Mouse (Mus musculus) limb, embryonic 11.5 days (tissue): ENCODE results near the gene Fbxo41. TPM values are rescaled to one million over a fixed set of nuclear protein-coding genes. Genes with fewer than 3 reads are reported as not detected.
A peak's percentile ranks its signal among the peaks of the same experiment; 100 is the strongest.
"Not testable (repeated sequence)": the region's sequence is repeated elsewhere in the genome, so short reads cannot be mapped to it uniquely, and the experiment has no call there.

Experiments
- ATAC-seq: fragments of 200-750 bp; cut with Nextera tagmentation; 2 replicates; pipeline ENCODE4 v1.8.0; 2017; ENCODE audit warnings: low read depth; ENCODE audit not compliant: insufficient number of reproducible peaks, low FRiP score, low TSS enrichment
- DNase-seq: peaks from one replicate; pipeline ENCODE4 v3.0.0-alpha.2; 2015; ENCODE audit warnings: low spot score
- H3K27ac ChIP-seq: fragments of 300-500 bp; sonication (generic); replicated peaks from 2 replicates; pipeline ENCODE4 v1.5.1; 2014; ENCODE audit warnings: low read depth, mild to moderate bottlenecking, low read length
- H3K27me3 ChIP-seq: fragments of 300-500 bp; sonication (generic); 2 replicates; pipeline ENCODE4 v1.6.1; 2014; ENCODE audit warnings: mild to moderate bottlenecking, low read length, mixed read lengths; ENCODE audit not compliant: control insufficient read depth, insufficient read depth
- H3K36me3 ChIP-seq: fragments of 300-500 bp; sonication (generic); 2 replicates; pipeline ENCODE4 v1.6.1; 2014; ENCODE audit warnings: mild to moderate bottlenecking, low read length, moderate library complexity, mixed read lengths; ENCODE audit not compliant: control insufficient read depth, insufficient read depth
- H3K4me1 ChIP-seq: fragments of 300-500 bp; sonication (generic); 2 replicates; pipeline ENCODE4 v1.6.1; 2014; ENCODE audit warnings: low read length, mixed read lengths; ENCODE audit not compliant: control insufficient read depth, insufficient read depth
- H3K4me2 ChIP-seq: fragments of 300-500 bp; sonication (generic); 2 replicates; pipeline ENCODE4 v1.6.1; 2014; ENCODE audit warnings: low read depth, mild to moderate bottlenecking, moderate library complexity; ENCODE audit not compliant: severe bottlenecking
- H3K4me3 ChIP-seq: fragments of 300-500 bp; sonication (generic); 2 replicates; pipeline ENCODE4 v1.5.1; 2014; ENCODE audit warnings: low read depth, low read length
- H3K9ac ChIP-seq: fragments of 300-500 bp; sonication (generic); 2 replicates; pipeline ENCODE4 v1.6.1; 2014; ENCODE audit warnings: mild to moderate bottlenecking, low read length
- H3K9me3 ChIP-seq: fragments of 300-500 bp; sonication (generic); 2 replicates; pipeline ENCODE4 v1.6.1; 2016; ENCODE audit warnings: low read length; ENCODE audit not compliant: control insufficient read depth
- WGBS: fragments of 180-500 bp; shearing (Covaris S2); extraction: QIAGEN DNeasy Blood & Tissue Kit; methylation state at CpG from one replicate; pipeline ENCODE4 v1.1.7; 2014; 5-methylcytosine and 5-hydroxymethylcytosine counted together
- polyA plus RNA-seq: library from polyadenylated mRNA; unstranded; fragments of >200 nt; fragmentation: Nextera tagmentation; extraction: Ambion mirVana; gene quantifications from 2 replicates; pipeline ENCODE4 v1.2.1, GENCODE M21; 2014

Fbxo41 gene
- polyA plus RNA-seq, 1 experiment from 2014 or later: 1.5 TPM

GRCm38 (mm10) chr6:85450697-85451663 lies 51.8 kb downstream of the Fbxo41 start, which contains the start of gene Cct7:
Cct7 (plus strand) TSS chr6:85451514.
- Histone ChIP-seq H3K9me3 (no peaks in the 10 kb centered on the region), H3K27me3 (no peaks in the 10 kb centered on the region), H3K27ac (peak within 1 kb of the TSS; percentile 86), H3K36me3 (peaks cover 6% of the 10 kb centered on the region), H3K4me1 (peaks cover 13% of the 10 kb centered on the region), H3K4me2 (peak within 1 kb of the TSS; percentile 95), H3K9ac (peak within 1 kb of the TSS; percentile 93), H3K4me3 (peak within 1 kb of the TSS; percentile 87)
- DNase-seq (peak; percentile 98), ATAC-seq (peak; percentile 92)
- 3% methylated on average over 96 of the region's 96 CpGs for WGBS

- Histone ChIP-seq H3K4me3 (peak overlapping the region; percentile 87; the same call in 1 of the 2 replicates), H3K4me1 (peaks cover 13% of the 10 kb centered on the region)
- not testable (repeated sequence) for H3K9me3 ChIP-seq, ATAC-seq, H3K4me2 ChIP-seq, H3K27ac ChIP-seq, DNase-seq, H3K36me3 ChIP-seq, H3K9ac ChIP-seq, H3K27me3 ChIP-seq
- WGBS: 76% methylated on average over 1 of the region's 1 CpGs
These were observed 52.7 kb downstream of the Fbxo41 start for GRCm38 (mm10) chr6:85450140-85450539.

DNA sequence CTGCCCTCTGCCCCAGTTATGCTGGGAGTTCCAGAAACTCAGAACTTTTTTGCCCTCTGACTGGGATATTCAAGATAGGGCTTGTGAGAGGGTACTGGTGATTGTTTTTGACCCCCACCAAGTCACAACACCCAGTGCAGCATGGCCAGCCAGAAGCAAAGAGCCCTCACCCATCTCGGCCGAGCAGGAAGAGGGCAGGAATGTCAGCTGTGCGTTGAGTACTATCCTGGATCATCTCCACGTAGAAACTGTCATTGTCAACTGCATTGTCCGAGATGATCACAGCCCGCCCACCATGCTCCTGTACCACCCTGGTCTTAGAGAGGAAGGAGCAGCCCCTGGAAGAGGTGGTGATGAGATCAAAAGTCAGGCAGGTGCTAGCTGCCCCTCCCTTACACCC lies 55.4 kb downstream of the Fbxo41 start:
- Histone ChIP-seq H3K4me3 (no peak overlapping the region), H3K27ac (no peak overlapping the region), H3K4me2 (no peak overlapping the region), H3K27me3 (no peaks in the 10 kb centered on the region), H3K36me3 (peaks cover 10% of the 10 kb centered on the region), H3K4me1 (no peaks in the 10 kb centered on the region; the same call in 1 of the 2 replicates), H3K9ac (no peak overlapping the region), H3K9me3 (no peaks in the 10 kb centered on the region)
- ATAC-seq (no peak), DNase-seq (no peak)
- WGBS: 78% methylated on average over 6 of the region's 6 CpGs

- no peaks in the 10 kb centered on the region for H3K4me1 ChIP-seq
- no peak overlapping the region for H3K9ac ChIP-seq
- no peaks in the 10 kb centered on the region for H3K9me3 ChIP-seq
- H3K27ac ChIP-seq: no peak overlapping the region
- ATAC-seq (no peak), DNase-seq (no peak)
- H3K36me3 ChIP-seq: peaks cover 10% of the 10 kb centered on the region
- H3K4me3 ChIP-seq: no peak overlapping the region
- H3K4me2 ChIP-seq: no peak overlapping the region
- 81% methylated on average over 5 of the region's 5 CpGs for WGBS
- no peaks in the 10 kb centered on the region for H3K27me3 ChIP-seq
These were observed 57.5 kb downstream of the Fbxo41 start for GRCm38 (mm10) chr6:85445286-85445685.

- ATAC-seq: no peak
- Histone ChIP-seq H3K4me1 (no peaks in the 10 kb centered on the region), H3K9me3 (no peaks in the 10 kb centered on the region), H3K27me3 (no peaks in the 10 kb centered on the region), H3K27ac (no peak overlapping the region), H3K4me2 (no peak overlapping the region), H3K4me3 (no peak overlapping the region), H3K9ac (no peak overlapping the region), H3K36me3 (peaks cover 10% of the 10 kb centered on the region)
- 91% methylated on average over 8 of the region's 8 CpGs for WGBS
- DNase-seq: no peak
These were observed 58.4 kb downstream of the Fbxo41 start for GRCm38 (mm10) chr6:85444266-85444965.

- ATAC-seq (no peak), DNase-seq (no peak)
- H3K36me3 ChIP-seq: peaks cover 10% of the 10 kb centered on the region
- no peak overlapping the region for H3K27ac ChIP-seq
- H3K27me3 ChIP-seq: no peaks in the 10 kb centered on the region
- H3K4me2 ChIP-seq: no peak overlapping the region
- 86% methylated on average over 3 of the region's 3 CpGs for WGBS
- no peak overlapping the region for H3K9ac ChIP-seq
- no peak overlapping the region for H3K4me3 ChIP-seq
- no peaks in the 10 kb centered on the region for H3K4me1 ChIP-seq
- no peaks in the 10 kb centered on the region for H3K9me3 ChIP-seq
These were observed 59.1 kb downstream of the Fbxo41 start for GRCm38 (mm10) chr6:85443488-85444233.

GRCm38 (mm10) chr6:85441142-85441541 lies 61.7 kb downstream of the Fbxo41 start:
- Histone ChIP-seq H3K4me3 (no peak overlapping the region), H3K36me3 (peaks cover 5% of the 10 kb centered on the region; the same call in 1 of the 2 replicates), H3K27me3 (no peaks in the 10 kb centered on the region), H3K9ac (no peak overlapping the region), H3K4me2 (no peak overlapping the region), H3K9me3 (no peaks in the 10 kb centered on the region), H3K4me1 (no peaks in the 10 kb centered on the region), H3K27ac (no peak overlapping the region)
- 88% methylated on average over 4 of the region's 4 CpGs for WGBS
- ATAC-seq: no peak
- DNase-seq: no peak

DNA sequence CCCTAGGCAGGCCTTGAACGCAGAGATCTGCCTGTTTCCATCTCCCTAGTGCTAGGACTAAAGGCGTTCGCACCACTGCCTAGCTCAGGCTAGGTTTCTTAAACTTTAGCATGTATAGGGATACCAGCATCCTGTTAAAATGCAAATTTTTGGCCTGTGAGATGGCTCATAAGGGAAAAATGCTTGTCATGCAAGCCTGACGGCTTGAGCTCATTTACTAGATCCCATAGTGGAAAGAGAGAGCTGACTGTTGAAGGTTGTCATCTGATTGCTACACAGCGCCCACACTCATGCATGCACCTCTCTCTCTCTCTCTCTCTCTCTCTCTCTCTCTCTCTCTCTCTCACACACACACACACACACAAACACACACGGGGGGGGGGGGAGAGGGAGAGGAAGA lies 66.2 kb downstream of the Fbxo41 start:
- Histone ChIP-seq H3K4me2 (no peak overlapping the region), H3K9ac (no peak overlapping the region), H3K4me3 (no peak overlapping the region), H3K9me3 (no peaks in the 10 kb centered on the region), H3K4me1 (no peaks in the 10 kb centered on the region), H3K36me3 (no peaks in the 10 kb centered on the region), H3K27me3 (no peaks in the 10 kb centered on the region), H3K27ac (no peak overlapping the region)
- ATAC-seq (no peak), DNase-seq (no peak)
- WGBS: 90% methylated on average over 5 of the region's 6 CpGs
